Comparison of ENCODE assay signal across 9 mouse cellular contexts in genomic region chr4:137676057-137676456, GRCm38 (mm10). TPM values are rescaled to one million over a fixed set of nuclear protein-coding genes. Genes with fewer than 3 reads are reported as not detected.
A peak's percentile ranks its signal among the peaks of the same experiment; 100 is the strongest.
DNase-seq lines count a peak whose midpoint lies in the region; ATAC-seq and TF ChIP-seq lines count a peak whose summit lies in the region.
"Had no signal": no experiment of that assay in that cellular context is flagged by ENCODE, and none has a peak within 500 bp of the region (broad histone marks: within the 10 kb centered on the region; RNA-seq: fewer than 3 reads in every experiment).

No protein-coding gene starts in this region.

- peaks cover 62% of the 10 kb centered on the region for H3K27me3 ChIP-seq in heart, embryonic 11.5 days (ENCODE audit: control insufficient read depth, insufficient read depth, low read length)
- no peaks in the 10 kb centered on the region for H3K27me3 ChIP-seq in midbrain, postnatal 0 days (ENCODE audit: insufficient read depth, low read length)
- no peaks in the 10 kb centered on the region; the same call in 1 of the 2 replicates for H3K27me3 ChIP-seq in spleen, adult 2 months (ENCODE audit: control insufficient read depth, insufficient read depth, low read length)

- H3K4me2 ChIP-seq in heart, embryonic 11.5 days: no peak overlapping the region
- H3K4me2 ChIP-seq in midbrain, postnatal 0 days (ENCODE audit: low read depth, low read length, poor library complexity, severe bottlenecking): no peak overlapping the region
- H3K4me2 ChIP-seq: liver, embryonic 15.5 days had no signal

- no peak overlapping the region for H3K4me3 ChIP-seq in heart, embryonic 11.5 days (ENCODE audit: low read depth, low read length)
- no peak overlapping the region for H3K4me3 ChIP-seq in embryonic fibroblast, embryonic 13.5 days (ENCODE audit: insufficient read depth, low read length)
- no peak overlapping the region for H3K4me3 ChIP-seq in midbrain, postnatal 0 days (ENCODE audit: low read depth, low read length)
- no peak overlapping the region for H3K4me3 ChIP-seq in spleen, adult 2 months (ENCODE audit: extremely low read depth, insufficient read depth, insufficient read length)
- H3K4me3 ChIP-seq: liver, embryonic 15.5 days had no signal

- H3K27ac ChIP-seq in heart, embryonic 11.5 days (ENCODE audit: low read depth, low read length): no peak overlapping the region
- H3K27ac ChIP-seq in embryonic fibroblast, embryonic 13.5 days (ENCODE audit: insufficient read depth, low read length): no peak overlapping the region
- no peak overlapping the region for H3K27ac ChIP-seq in midbrain, postnatal 0 days (ENCODE audit: low read depth, low read length)
- H3K27ac ChIP-seq in spleen, adult 2 months (ENCODE audit: insufficient read depth, low read length): no peak overlapping the region
- H3K27ac ChIP-seq: liver, embryonic 15.5 days had no signal

- TF ChIP-seq POLR2A in embryonic fibroblast, embryonic 13.5 days (IDR thresholded peaks at IDR 0.05; ENCODE audit: low read depth, low read length): no peak
- no peak for TF ChIP-seq POLR2A in spleen, adult 2 months (IDR thresholded peaks at IDR 0.05; ENCODE audit: low read depth, low read length)

- no peak for ATAC-seq in heart, embryonic 11.5 days (replicated peaks; ENCODE audit: insufficient number of reproducible peaks, low FRiP score, low TSS enrichment)
- 0 out of 2 replicates have a peak, but pooled peaks have one; percentile 13 for ATAC-seq in midbrain, postnatal 0 days (ENCODE audit: low FRiP score)

- TF ChIP-seq CTCF in embryonic fibroblast, embryonic 13.5 days (IDR thresholded peaks at IDR 0.05; ENCODE audit: borderline replicate concordance, insufficient read depth, low read length): peak; percentile 71
- peak; percentile 90 for TF ChIP-seq CTCF in midbrain, postnatal 0 days (IDR thresholded peaks at IDR 0.05)
- peak; percentile 72; the same call in 1 of the 2 replicates for TF ChIP-seq CTCF in spleen, adult 2 months (IDR thresholded peaks at IDR 0.05; ENCODE audit: extremely low read depth, insufficient read depth, insufficient read length, insufficient replicate concordance)

- intact Hi-C loops in heart, postnatal 36 days (cut with DNase I): loop anchor here (1.0 to 5.0 kb wide), 2 partner anchors 46 to 161 kb away; no protein-coding TSS in a partner anchor
- intact Hi-C loops in left cerebral cortex, postnatal 25 days (cut with DNase I): loop anchor here (1.0 to 10.0 kb wide), 3 partner anchors 17 to 279 kb away; no protein-coding TSS in a partner anchor

- peak; percentile 95 for DNase-seq in heart, adult 11 months
- DNase-seq in adrenal gland, postnatal 36 days: peak; percentile 81
- peak; percentile 81 to 83 for DNase-seq in heart, postnatal 36 days
- peak; percentile 83 to 86 for DNase-seq in left cerebral cortex, postnatal 25 days (ENCODE audit: low spot score in 2 of 2)
- DNase-seq in midbrain, postnatal 0 days (ENCODE audit: low spot score): peak; percentile 82
- peak; percentile 5 to 41 for DNase-seq in spleen, adult 2 months (ENCODE audit: low read depth in 1 of 2, low spot score in 2 of 2)

- H3K36me3 ChIP-seq in heart, embryonic 11.5 days (ENCODE audit: control insufficient read depth, insufficient read depth, low read length): no peaks in the 10 kb centered on the region
- H3K36me3 ChIP-seq in midbrain, postnatal 0 days (ENCODE audit: insufficient read depth, low read length): no peaks in the 10 kb centered on the region
- H3K36me3 ChIP-seq in spleen, adult 2 months (ENCODE audit: control insufficient read depth, insufficient read depth, low read length): no peaks in the 10 kb centered on the region
- H3K36me3 ChIP-seq: liver, embryonic 15.5 days had no signal

- WGBS in heart, embryonic 11.5 days (ENCODE audit: insufficient replicate concordance): 12% methylated on average over 11 of the region's 11 CpGs
- 14% methylated on average over 9 of the region's 11 CpGs for WGBS in midbrain, postnatal 0 days
- 9% methylated on average over 11 of the region's 11 CpGs for WGBS in spleen, adult 2 months

- H3K9me3 ChIP-seq in heart, embryonic 11.5 days (replicated peaks; ENCODE audit: control insufficient read depth, low read length): no peaks in the 10 kb centered on the region
- no peaks in the 10 kb centered on the region for H3K9me3 ChIP-seq in midbrain, postnatal 0 days (ENCODE audit: low read length)
- H3K9me3 ChIP-seq: liver, embryonic 15.5 days had no signal

- no peaks in the 10 kb centered on the region for H3K4me1 ChIP-seq in heart, embryonic 11.5 days (ENCODE audit: control insufficient read depth, insufficient read depth, low read length)
- H3K4me1 ChIP-seq in embryonic fibroblast, embryonic 13.5 days (ENCODE audit: control insufficient read depth, insufficient read depth, low read length): no peaks in the 10 kb centered on the region
- peaks cover 11% of the 10 kb centered on the region for H3K4me1 ChIP-seq in midbrain, postnatal 0 days (ENCODE audit: insufficient read depth, low read length)
- H3K4me1 ChIP-seq in spleen, adult 2 months (ENCODE audit: control insufficient read depth, insufficient read depth, insufficient read length): no peaks in the 10 kb centered on the region
- H3K4me1 ChIP-seq: liver, embryonic 15.5 days had no signal

- H3K9ac ChIP-seq in heart, embryonic 11.5 days (ENCODE audit: low read depth, low read length): no peak overlapping the region
- no peak overlapping the region for H3K9ac ChIP-seq in midbrain, postnatal 0 days (replicated peaks; ENCODE audit: low read length, poor library complexity, severe bottlenecking)
- H3K9ac ChIP-seq: liver, embryonic 15.5 days had no signal

RNA-seq across cellular contexts. Expression of gene Rap1gap, which starts 11.5 kb away (rescaled TPM):
- 3.3 and 5.1 TPM in 2 replicates for polyA plus RNA-seq in heart, embryonic 11.5 days (2014; fragmentation: Nextera tagmentation; extraction: Ambion mirVana)
- total RNA-seq in adrenal gland, postnatal 36 days (2021): 100 to 1,000 TPM; 102 to 123 TPM
- polyA plus RNA-seq in embryonic fibroblast, embryonic 13.5 days (2011; ENCODE audit: insufficient read length, low read depth, missing spikeins): 6.8 and 6.9 TPM in 2 replicates
- total RNA-seq in heart, postnatal 36 days (2021): 10 to 100 TPM; 11.4 to 17.6 TPM
- 100 to 1,000 TPM; 263 to 318 TPM for total RNA-seq in left cerebral cortex, postnatal 25 days (2021)
- 232 and 270 TPM in 2 replicates for total RNA-seq in midbrain, postnatal 0 days (2014; rRNA removed)
- polyA plus RNA-seq in midbrain, postnatal 0 days (2015; fragmentation: Nextera tagmentation; extraction: Ambion mirVana): 115 and 123 TPM in 2 replicates
- 49.3 and 56.1 TPM in 2 replicates for polyA plus RNA-seq in spleen, adult 2 months (2012; rRNA removed)

Comparison
In these comparisons a context has a peak if more than half of its experiments do, and no peak if none do; other contexts are left out.
1. DNase-seq: peak in every context shown above with its lines; median percentile 95 in heart, adult 11 months; 84 in left cerebral cortex, postnatal 25 days; 82 in heart, postnatal 36 days; 82 in midbrain, postnatal 0 days; 81 in adrenal gland, postnatal 36 days; 23 in spleen, adult 2 months.
2. RNA of gene Rap1gap, which starts 11.5 kb away (total RNA-seq): 263 to 318 TPM in left cerebral cortex, postnatal 25 days, 232 to 270 TPM in midbrain, postnatal 0 days and 102 to 123 TPM in adrenal gland, postnatal 36 days; 11.4 to 17.6 TPM in heart, postnatal 36 days; every median in the first group is over 4 times any median in the second.
3. Peak in every context shown above with its lines, with median percentiles within 50 percentile points of each other: CTCF ChIP-seq.